Mouse (Mus musculus): Measurements from ENCODE around the gene Nlgn1.

DNA sequence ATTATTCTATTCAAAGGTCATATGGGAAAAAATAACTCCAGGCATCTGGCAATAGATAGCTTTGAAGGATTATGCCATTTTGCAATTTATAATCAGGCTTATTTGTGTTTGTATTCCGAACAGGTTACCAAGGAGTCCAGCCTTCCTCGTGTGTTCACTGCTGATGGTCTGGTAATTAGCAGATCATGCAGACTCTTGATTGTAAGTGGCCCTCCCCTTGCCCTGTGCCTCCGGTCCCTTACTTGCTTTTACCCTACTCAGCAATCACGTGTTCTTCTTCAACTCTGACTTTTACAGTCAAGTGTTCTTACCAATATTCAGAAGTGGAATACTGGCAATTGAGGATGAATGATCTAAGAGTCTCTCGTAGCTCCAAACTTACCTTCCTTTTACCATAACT lies 309.0 kb downstream of the Nlgn1 start:
- TF ChIP-seq CTCF (IDR thresholded peaks at IDR 0.05; ENCODE audit: insufficient read depth, low read length) (no peak), POLR2A (IDR thresholded peaks at IDR 0.05; ENCODE audit: borderline replicate concordance, extremely low read depth, low read depth, low read length) (no peak)
